Mouse (Mus musculus) cerebellum, adult 11 months (tissue): ENCODE results near the gene Itgae.
"Not testable (repeated sequence)": the region's sequence is repeated elsewhere in the genome, so short reads cannot be mapped to it uniquely, and the experiment has no call there.

ENCODE experiments used
- DNase-seq: peaks from one replicate; pipeline ENCODE4 v3.0.0; 2022

Itgae gene

DNA sequence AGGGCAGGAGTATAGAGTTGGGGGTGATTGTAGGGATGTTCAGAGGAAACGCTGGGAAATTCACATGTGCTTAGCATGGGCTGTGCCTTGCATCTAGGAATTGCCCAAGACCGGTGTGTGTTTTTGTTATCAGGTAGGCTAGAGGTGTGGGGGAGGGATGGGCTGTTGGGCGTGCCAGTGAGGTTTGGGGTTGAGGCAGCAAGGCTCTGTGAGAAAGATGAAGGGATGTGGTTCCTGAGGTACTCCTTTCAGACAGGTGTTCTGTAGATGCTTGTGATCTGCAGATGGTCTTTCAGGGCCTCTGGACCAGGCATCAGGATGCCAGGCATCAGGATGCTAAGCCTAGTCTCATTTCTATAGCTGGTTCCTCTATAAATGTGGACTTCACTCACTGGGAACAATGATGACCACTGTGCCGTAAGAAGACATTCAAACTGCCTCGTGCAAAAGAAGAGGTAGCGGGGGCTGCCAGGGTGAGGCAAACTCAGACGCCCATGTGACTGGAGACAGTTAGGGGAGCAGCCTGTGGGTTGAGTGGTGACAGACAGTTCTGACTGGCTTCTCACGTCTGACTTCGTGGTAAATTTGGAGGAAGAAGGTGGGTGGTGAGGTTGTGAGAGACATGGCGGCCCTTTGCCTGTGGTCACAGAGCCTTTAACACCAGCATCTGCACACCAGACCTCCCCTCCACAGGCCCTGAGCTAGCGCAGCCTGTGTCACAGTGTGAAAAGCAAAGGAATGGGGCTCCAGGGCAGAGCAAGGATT lies 4.0 kb downstream of the Itgae start:
- DNase-seq = no peak

DNA sequence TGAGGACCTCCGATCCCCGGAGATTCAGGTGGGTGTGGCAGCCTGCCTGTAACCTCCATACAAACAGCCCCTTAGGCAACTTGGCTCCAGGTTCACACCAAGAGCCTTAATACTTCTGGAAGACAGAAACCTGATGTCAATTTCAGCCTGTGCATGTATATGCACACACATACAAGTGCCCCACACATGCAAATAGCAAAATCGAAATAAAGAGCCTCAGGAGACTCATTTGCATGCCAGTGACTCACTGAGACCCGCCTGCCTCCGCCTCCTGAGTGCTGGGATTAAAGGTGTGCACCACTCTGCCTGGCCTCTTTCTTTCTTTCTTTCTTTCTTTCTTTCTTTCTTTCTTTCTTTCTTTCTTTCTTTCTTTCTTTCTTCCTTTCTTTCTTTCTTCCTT lies 8.5 kb downstream of the Itgae start:
- DNase-seq = no peak

GRCm38 (mm10) chr11:73099976-73100750 lies 9.8 kb downstream of the Itgae start:
- DNase-seq = no peak

- DNase-seq = no peak
Observed at GRCm38 (mm10) chr11:73101308-73101707, 10.9 kb downstream of the Itgae start.

DNA sequence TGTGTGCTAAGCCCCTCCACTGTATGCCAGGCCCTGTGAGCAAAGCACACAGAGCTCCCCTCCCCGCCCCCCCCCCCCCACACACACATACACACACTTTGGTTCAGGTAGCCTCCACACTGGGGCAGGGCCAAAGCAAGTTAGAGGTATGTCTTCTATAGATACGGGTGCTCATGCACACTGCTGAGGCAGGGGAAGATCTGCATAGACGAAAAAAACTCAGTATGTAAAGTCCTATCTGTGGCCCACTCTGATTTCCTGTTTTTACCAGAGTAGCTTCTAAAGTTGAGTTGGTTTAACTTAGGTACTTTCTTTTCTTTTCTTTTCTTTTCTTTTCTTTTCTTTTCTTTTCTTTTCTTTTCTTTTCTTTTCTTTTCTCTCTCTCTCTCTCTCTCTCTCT lies 14.9 kb downstream of the Itgae start:
- no peak for DNase-seq

GRCm38 (mm10) chr11:73107358-73107757 lies 17.0 kb downstream of the Itgae start:
- DNase-seq = not testable (repeated sequence)

GRCm38 (mm10) chr11:73108195-73108897 lies 18.0 kb downstream of the Itgae start:
- no peak for DNase-seq

GRCm38 (mm10) chr11:73108898-73109625 lies 18.7 kb downstream of the Itgae start:
- DNase-seq = no peak

DNA sequence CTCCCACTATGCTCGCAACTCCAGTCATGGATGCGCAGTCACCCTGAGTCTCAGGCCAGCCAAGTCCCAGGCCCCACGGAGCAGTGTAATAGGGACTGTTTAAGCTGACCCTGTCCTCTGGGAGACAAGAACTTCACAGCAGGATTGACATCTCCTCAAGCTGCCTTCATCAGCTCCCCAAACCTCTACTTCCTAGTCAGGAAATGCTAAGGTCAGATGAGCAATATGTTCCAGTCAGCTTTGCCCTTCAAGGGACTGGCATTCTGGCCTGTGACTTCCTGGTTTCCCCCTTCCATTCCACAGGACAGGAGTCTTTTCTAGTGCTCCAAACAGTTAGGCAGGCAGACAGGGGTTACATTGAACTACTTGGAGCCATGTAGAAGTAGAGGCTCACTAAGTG lies 19.6 kb downstream of the Itgae start:
- DNase-seq = no peak

DNA sequence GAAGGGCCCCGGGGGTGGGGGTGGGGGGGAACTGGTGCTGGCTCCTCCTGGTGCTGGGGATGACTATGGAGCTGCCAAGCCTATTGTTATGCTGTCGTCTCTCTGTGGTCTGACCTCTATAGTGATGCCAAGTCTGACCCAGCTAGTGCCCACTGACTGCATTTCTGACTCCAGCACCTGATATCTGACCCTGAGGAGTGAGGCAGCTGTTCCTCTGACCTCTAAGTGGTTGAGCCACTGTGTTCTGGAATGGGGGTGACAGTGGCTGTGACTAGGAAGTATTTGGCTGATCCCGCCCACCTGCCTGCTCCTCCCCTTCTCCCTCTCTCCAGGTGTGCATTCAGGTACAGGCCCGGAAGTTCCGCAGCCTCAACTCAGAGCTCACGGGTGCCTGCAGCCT lies 21.0 kb downstream of the Itgae start:
- DNase-seq = no peak

DNA sequence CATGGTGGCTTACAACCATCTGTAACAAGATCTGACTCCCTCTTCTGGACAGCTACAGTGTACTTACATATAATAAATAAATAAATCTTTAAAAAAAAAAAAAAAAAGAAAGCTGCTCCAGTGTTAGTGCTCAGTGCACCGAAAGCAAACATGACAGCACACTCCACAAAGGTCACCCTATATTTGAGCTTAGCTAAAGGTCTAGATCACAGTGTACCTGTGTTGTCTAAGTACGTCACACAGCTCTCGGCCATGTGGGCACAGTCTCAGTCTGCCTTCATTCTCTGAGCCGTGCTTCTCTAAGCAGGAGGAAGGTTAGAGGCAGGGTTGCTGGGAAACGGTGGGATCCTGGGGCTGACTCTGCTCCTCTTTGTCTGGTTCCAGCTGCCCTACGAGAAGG lies 36.1 kb downstream of the Itgae start:
- no peak for DNase-seq

DNA sequence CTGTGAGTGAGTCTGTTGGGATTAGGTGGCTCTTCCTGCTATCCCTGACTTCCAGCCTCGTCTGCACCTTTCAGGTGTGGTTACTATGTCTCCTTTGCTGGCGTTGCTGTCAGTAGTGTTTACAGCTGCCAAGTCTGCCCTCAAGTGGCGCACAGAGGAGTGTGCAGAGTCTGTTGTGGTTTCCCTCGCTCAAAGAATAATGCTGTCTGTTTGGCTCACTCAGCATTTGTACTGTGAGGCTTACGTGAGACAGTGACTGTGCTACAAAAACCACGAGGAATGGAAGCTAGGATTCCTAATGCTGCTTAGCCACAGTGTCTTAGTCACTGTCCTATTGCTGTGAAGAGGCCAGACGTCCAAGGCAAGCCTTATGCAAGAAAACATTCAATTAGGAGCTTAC lies 40.6 kb downstream of the Itgae start:
- no peak for DNase-seq

GRCm38 (mm10) chr11:73132999-73133398 lies 42.6 kb downstream of the Itgae start:
- DNase-seq = no peak

DNA sequence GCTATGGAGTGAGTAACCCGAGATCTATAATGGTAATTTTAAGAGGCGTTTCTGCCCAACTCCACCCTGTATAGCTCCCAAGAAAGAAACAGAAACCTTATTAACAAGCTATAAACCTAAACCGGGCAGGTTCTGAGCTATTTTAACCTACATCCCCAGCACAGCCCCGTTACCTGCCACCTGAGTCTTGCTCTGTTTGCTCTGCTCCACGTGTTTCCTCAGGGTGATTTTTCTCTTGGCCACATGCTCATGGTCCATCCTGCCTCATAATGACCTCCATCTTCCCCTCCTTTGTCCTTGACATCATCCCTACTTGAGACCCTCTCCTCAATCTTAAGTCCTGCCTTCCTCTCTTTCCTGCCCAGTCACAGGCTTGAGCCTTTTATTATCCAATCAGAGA lies 43.8 kb downstream of the Itgae start:
- no peak for DNase-seq

DNA sequence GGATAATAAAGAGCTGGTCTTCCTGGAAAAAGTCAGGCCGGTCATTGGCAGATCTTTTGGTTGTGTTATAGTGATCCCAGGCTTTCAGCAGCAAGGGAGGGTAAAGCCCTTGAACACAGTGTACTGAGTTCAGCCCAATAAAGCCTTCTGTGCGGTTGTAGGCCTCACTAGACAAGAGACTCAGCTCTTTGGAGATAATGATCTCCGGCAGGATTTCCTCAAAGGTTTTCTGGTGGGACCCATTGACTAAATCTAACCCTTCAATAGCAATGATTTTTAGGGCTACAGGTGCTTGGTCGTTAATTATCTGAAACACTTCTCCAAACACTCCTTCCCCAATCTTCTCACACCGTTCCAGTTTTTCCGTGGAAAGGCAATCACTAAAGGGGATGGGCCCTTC lies 46.2 kb downstream of the Itgae start:
- DNase-seq = no peak

DNA sequence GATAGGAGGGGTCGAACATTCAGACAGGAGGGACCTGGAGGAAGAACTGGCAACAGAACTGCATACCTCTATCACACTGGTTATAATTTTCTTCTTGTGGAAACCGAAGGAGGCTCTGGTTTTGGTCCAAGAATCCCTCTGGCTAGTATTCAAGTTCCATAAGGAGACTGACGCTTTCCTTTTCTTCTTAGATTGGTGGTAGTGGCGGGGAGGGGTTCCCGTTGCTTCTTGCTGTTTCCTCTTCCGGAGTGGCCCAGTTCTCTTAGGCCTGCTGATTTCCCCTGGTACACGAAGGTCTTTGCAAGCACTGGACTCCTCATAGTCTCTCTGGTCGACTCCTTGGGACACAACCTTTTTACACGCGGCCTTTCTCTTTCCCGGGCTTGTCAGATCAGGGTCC lies 46.7 kb downstream of the Itgae start:
- DNase-seq = no peak

GRCm38 (mm10) chr11:73137591-73138501 lies 47.5 kb downstream of the Itgae start, which contains the start of gene Haspin:
Gene Haspin, minus strand, starts transcription at chr11:73138294.
- peak; percentile 76 for DNase-seq

GRCm38 (mm10) chr11:73144261-73144681 lies 53.9 kb downstream of the Itgae start:
- DNase-seq = no peak

DNA sequence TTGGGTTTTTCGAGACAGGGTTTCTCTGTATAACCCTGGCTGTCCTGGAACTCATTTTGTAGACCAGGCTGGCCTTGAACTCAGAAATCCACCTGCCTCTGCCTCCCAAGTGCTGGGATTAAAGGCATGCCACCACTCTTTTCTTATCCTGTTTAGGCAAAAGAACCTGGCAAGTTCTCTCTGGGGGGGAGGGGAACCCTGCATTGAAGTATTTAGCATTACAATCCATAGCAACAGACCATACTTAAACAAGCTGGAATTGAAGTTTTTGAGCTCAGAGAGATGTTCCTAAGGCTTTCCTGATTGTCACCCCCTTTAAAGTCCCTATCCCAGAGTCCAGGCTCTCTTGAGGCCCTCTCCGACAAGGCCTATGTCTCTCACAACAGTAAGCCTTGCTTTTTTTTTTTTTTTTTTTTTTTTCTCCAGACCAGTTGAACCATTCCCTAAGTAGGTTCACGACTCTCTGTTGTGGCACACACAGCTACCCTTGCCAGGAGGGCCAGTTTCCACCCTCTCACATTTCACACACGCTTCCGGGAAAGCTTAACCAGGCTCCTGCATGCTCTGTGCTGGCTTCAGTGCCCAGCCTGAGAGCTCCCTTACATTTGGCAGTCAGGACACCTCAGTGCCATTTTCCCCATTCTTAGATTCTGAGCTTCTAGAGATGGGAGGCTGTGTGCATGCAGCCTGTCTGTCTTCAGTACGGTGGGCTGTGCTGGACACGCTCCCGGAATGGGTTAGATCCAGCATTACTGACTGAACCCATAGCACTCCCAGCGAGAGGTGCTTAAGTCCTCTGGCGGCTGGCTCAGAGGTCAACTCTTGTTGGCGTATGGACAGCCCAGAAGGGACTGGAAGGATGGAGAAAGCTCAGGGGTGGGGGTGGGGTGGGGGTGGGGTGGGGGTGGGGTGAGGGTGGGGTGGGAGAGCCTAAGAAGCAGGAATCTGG lies 55.9 kb downstream of the Itgae start:
- DNase-seq = no peak

DNA sequence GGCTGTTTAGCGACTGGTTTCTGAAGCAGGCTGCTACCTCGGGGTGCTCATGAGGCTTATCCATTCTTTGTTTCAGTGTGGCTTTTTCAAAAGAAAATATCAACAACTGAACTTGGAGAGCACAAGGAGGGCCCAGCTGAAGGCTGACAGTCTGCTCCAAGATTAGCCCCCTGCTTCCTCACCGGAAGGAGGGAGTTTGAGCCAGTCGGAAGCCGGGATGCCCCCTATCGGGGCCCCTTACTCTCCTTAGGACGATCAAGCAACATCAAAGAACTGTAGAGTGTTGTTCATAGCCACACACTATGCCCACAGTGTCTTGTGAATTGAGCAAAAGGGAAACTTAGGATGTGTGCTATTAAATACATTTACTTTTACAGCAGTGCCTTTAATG lies 56.6 kb downstream of the Itgae start:
- no peak for DNase-seq

GRCm38 (mm10) chr11:73148209-73148608 lies 57.8 kb downstream of the Itgae start:
- no peak for DNase-seq
